ENCODE assay signal across 8 mouse cellular contexts in genomic region chr13:98924897-98925485, GRCm38 (mm10). TPM values are rescaled to one million over a fixed set of nuclear protein-coding genes. Genes with fewer than 3 reads are reported as not detected.
DNase-seq lines count a peak whose midpoint lies in the region; ATAC-seq and TF ChIP-seq lines count a peak whose summit lies in the region.

No protein-coding gene starts in this region.

- WGBS in forebrain, embryonic 11.5 days: 22% methylated on average over 11 of the region's 11 CpGs
- 25% methylated on average over 11 of the region's 11 CpGs for WGBS in liver, embryonic 11.5 days
- WGBS in stomach, embryonic 15.5 days: 11% methylated on average over 11 of the region's 11 CpGs

- peak overlapping the region; percentile 26; the same call in 1 of the 2 replicates for H3K27ac ChIP-seq in CH12.LX (ENCODE audit: insufficient read depth, low read depth)
- no peak overlapping the region for H3K27ac ChIP-seq in forebrain, embryonic 11.5 days (ENCODE audit: low read depth, low read length)
- H3K27ac ChIP-seq in liver, embryonic 11.5 days (ENCODE audit: low read depth, low read length): no peak overlapping the region; the same call in 1 of the 2 replicates
- H3K27ac ChIP-seq in stomach, embryonic 15.5 days: peak overlapping the region; percentile 97; the same call in 1 of the 2 replicates

- in situ Hi-C loops in CH12.LX (cut with MboI; ENCODE audit: low pct_ligation_motif_present, low pct_unique_long_range_greater_than_20kb, low sequenced_read_pairs): no loop called here

- no peaks in the 10 kb centered on the region for H3K27me3 ChIP-seq in CH12.LX (replicated peaks)
- no peaks in the 10 kb centered on the region for H3K27me3 ChIP-seq in forebrain, embryonic 11.5 days (ENCODE audit: control insufficient read depth, insufficient read depth, low read length)
- no peaks in the 10 kb centered on the region for H3K27me3 ChIP-seq in liver, embryonic 11.5 days (replicated peaks; ENCODE audit: control insufficient read depth, insufficient read depth, low read length)
- H3K27me3 ChIP-seq in stomach, embryonic 15.5 days (replicated peaks): no peaks in the 10 kb centered on the region

- no peak for TF ChIP-seq EP300 in CH12.LX (IDR thresholded peaks at IDR 0.05; ENCODE audit: low read length)

- ATAC-seq in forebrain, embryonic 11.5 days (replicated peaks; ENCODE audit: low FRiP score): no peak
- ATAC-seq in liver, embryonic 11.5 days (replicated peaks; ENCODE audit: low FRiP score): no peak
- no peak for ATAC-seq in stomach, embryonic 15.5 days (ENCODE audit: insufficient read depth, low FRiP score, low read depth)

- H3K4me2 ChIP-seq in CH12.LX (ENCODE audit: insufficient read depth, low read depth, poor library complexity, severe bottlenecking): peak overlapping the region; percentile 94
- peak overlapping the region; percentile 68 for H3K4me2 ChIP-seq in forebrain, embryonic 11.5 days (ENCODE audit: low read depth, low read length, severe bottlenecking)
- H3K4me2 ChIP-seq in liver, embryonic 11.5 days: peak overlapping the region; percentile 70
- H3K4me2 ChIP-seq in stomach, embryonic 15.5 days: peak overlapping the region; percentile 65

- no peak for TF ChIP-seq RAD21 in CH12.LX (IDR thresholded peaks at IDR 0.05; ENCODE audit: low read depth, low read length)

- H3K9me3 ChIP-seq in CH12.LX (replicated peaks; ENCODE audit: low read length): no peaks in the 10 kb centered on the region
- H3K9me3 ChIP-seq in forebrain, embryonic 11.5 days (ENCODE audit: control insufficient read depth, low read length): no peaks in the 10 kb centered on the region
- no peaks in the 10 kb centered on the region for H3K9me3 ChIP-seq in liver, embryonic 11.5 days (ENCODE audit: control insufficient read depth, low read length)
- H3K9me3 ChIP-seq in stomach, embryonic 15.5 days: no peaks in the 10 kb centered on the region; the same call in 1 of the 2 replicates

- H3K9ac ChIP-seq in CH12.LX (ENCODE audit: insufficient read depth, low read depth): peak overlapping the region; percentile 98
- H3K9ac ChIP-seq in forebrain, embryonic 11.5 days (ENCODE audit: low read length): peak overlapping the region; percentile 100
- H3K9ac ChIP-seq in liver, embryonic 11.5 days (ENCODE audit: low read depth, low read length): peak overlapping the region; percentile 99
- H3K9ac ChIP-seq in stomach, embryonic 15.5 days: peak overlapping the region; percentile 100; the same call in 1 of the 2 replicates

- H3K4me3 ChIP-seq in CH12.LX (replicated peaks in 1 of 3; ENCODE audit: low read depth in 2 of 3, low read length in 2 of 3, poor library complexity in 1 of 3): peak overlapping the region; percentile 46 to 94 (median 93)
- peak overlapping the region; percentile 99 for H3K4me3 ChIP-seq in forebrain, embryonic 11.5 days (ENCODE audit: low read depth, low read length)
- peak overlapping the region; percentile 99 for H3K4me3 ChIP-seq in liver, embryonic 11.5 days (ENCODE audit: low read depth, low read length)
- H3K4me3 ChIP-seq in stomach, embryonic 15.5 days (replicated peaks): peak overlapping the region; percentile 98

- dilution Hi-C loops in CH12.LX (cut with MboI; ENCODE audit: extremely low pct_ligation_motif_present, extremely low pct_unique_long_range_greater_than_20kb, low sequenced_read_pairs): no loop called here

- no peak for TF ChIP-seq CTCF in CH12.LX (conservative IDR thresholded peaks at IDR 0.05 in 1 of 2, IDR thresholded peaks at IDR 0.05 in 1 of 2; ENCODE audit: low read depth in 2 of 2, low read length in 2 of 2)

- peaks cover 11% of the 10 kb centered on the region for H3K79me2 ChIP-seq in CH12.LX (replicated peaks; ENCODE audit: control insufficient read depth, extremely low read depth, insufficient read depth, poor library complexity, severe bottlenecking)

- H3K36me3 ChIP-seq in CH12.LX (replicated peaks in 1 of 2; ENCODE audit: control insufficient read depth in 1 of 2, insufficient read depth in 1 of 2, low read length in 1 of 2): peaks cover 0 to 25% of the 10 kb centered on the region in 2 experiments
- H3K36me3 ChIP-seq in forebrain, embryonic 11.5 days (ENCODE audit: control insufficient read depth, insufficient read depth, low read length): peaks cover 14% of the 10 kb centered on the region
- peaks cover 8% of the 10 kb centered on the region; the same call in 1 of the 2 replicates for H3K36me3 ChIP-seq in liver, embryonic 11.5 days (ENCODE audit: control insufficient read depth, insufficient read depth, low read length)
- peaks cover 9% of the 10 kb centered on the region; the same call in 1 of the 2 replicates for H3K36me3 ChIP-seq in stomach, embryonic 15.5 days

- H3K4me1 ChIP-seq in CH12.LX (ENCODE audit: control insufficient read depth in 1 of 2, insufficient read depth in 2 of 2): peaks cover 0 to 21% of the 10 kb centered on the region in 2 experiments; a peak in 2 of 4 replicates
- H3K4me1 ChIP-seq in forebrain, embryonic 11.5 days (replicated peaks; ENCODE audit: control insufficient read depth, insufficient read depth, low read length): peaks cover 3% of the 10 kb centered on the region; the same call in 1 of the 2 replicates
- H3K4me1 ChIP-seq in liver, embryonic 11.5 days (replicated peaks; ENCODE audit: control insufficient read depth, insufficient read depth, low read length): peaks cover 8% of the 10 kb centered on the region; the same call in 1 of the 2 replicates
- H3K4me1 ChIP-seq in stomach, embryonic 15.5 days: no peaks in the 10 kb centered on the region

- DNase-seq in 416B (ENCODE audit: low read depth): peak; percentile 57
- peak; percentile 22 for DNase-seq in CH12.LX (ENCODE audit: extremely low read depth)
- no peak for DNase-seq in forebrain, embryonic 11.5 days (ENCODE audit: low spot score)
- no peak for DNase-seq in liver, embryonic 11.5 days (ENCODE audit: low spot score)
- DNase-seq in cerebellum, postnatal 14 days: no peak
- DNase-seq in spleen, adult 18-20 months: no peak
- DNase-seq in adrenal gland, adult (ENCODE audit: inconsistent age in 2 of 2, low spot score in 1 of 2): no peak

- no peak for TF ChIP-seq POLR2A in CH12.LX (IDR thresholded peaks at IDR 0.05; ENCODE audit: low read depth, low read length)

TF ChIP-seq in CH12.LX, 34 proteins besides CTCF, POLR2A, EP300 and RAD21:
- TF ChIP-seq ZMIZ1 (IDR thresholded peaks at IDR 0.05; ENCODE audit: low read depth, low read length) (no peak), ELF1 (IDR thresholded peaks at IDR 0.05; ENCODE audit: low read depth, low read length) (no peak), MEF2A (IDR thresholded peaks at IDR 0.05; ENCODE audit: borderline replicate concordance, low read depth, low read length) (no peak), ZKSCAN1 (IDR thresholded peaks at IDR 0.05; ENCODE audit: borderline replicate concordance, low read depth, low read length) (no peak), SMC3 (IDR thresholded peaks at IDR 0.05; ENCODE audit: low read depth, low read length) (no peak), UBTF (IDR thresholded peaks at IDR 0.05; ENCODE audit: low read depth, low read length) (no peak), ZNF384 (IDR thresholded peaks at IDR 0.05; ENCODE audit: low read depth, low read length) (no peak), JUND (conservative IDR thresholded peaks at IDR 0.05; ENCODE audit: low read depth, low read length) (no peak), NELFE (IDR thresholded peaks at IDR 0.05; ENCODE audit: low read depth, low read length) (no peak), IRF4 (IDR thresholded peaks at IDR 0.05; ENCODE audit: low read depth, low read length) (0 out of 2 replicates have a peak, but pooled peaks have one; percentile 7), TBP (conservative IDR thresholded peaks at IDR 0.05; ENCODE audit: low read depth, low read length) (no peak), KAT2A (IDR thresholded peaks at IDR 0.05; ENCODE audit: insufficient replicate concordance, low read length) (no peak), ZC3H11A (IDR thresholded peaks at IDR 0.05; ENCODE audit: low read depth, low read length) (no peak), MAFK (IDR thresholded peaks at IDR 0.05; ENCODE audit: insufficient replicate concordance, low read length) (0 out of 2 replicates have a peak, but pooled peaks have one; percentile 27), JUN (IDR thresholded peaks at IDR 0.05; ENCODE audit: insufficient read depth, low read depth, low read length) (no peak), SIN3A (IDR thresholded peaks at IDR 0.05; ENCODE audit: low read length) (no peak), BHLHE40 (IDR thresholded peaks at IDR 0.05; ENCODE audit: low read depth, low read length) (peak; percentile 61), POLR2AphosphoS2 (IDR thresholded peaks at IDR 0.05; ENCODE audit: low read depth, low read length) (no peak), CHD2 (IDR thresholded peaks at IDR 0.05; ENCODE audit: low read length) (no peak), MAZ (IDR thresholded peaks at IDR 0.05; ENCODE audit: low read depth, low read length) (no peak), MAX (IDR thresholded peaks at IDR 0.05; ENCODE audit: low read length) (peak; percentile 36; the same call in 1 of the 2 replicates)

RNA-seq across cellular contexts. Expression of gene Tnpo1, which starts 1.2 kb away (rescaled TPM):
- total RNA-seq in CH12.LX (2012; rRNA removed) (93.6 and 111 TPM in 2 replicates), CH12.LX (2014; rRNA removed) (95.9 and 104 TPM in 2 replicates)
- polyA plus RNA-seq in CH12.LX (2012; ENCODE audit: insufficient read length, low read depth): 90.7 and 105 TPM in 2 replicates
- polyA plus RNA-seq in forebrain, embryonic 11.5 days (2014; fragmentation: Nextera tagmentation; extraction: Ambion mirVana): 60.2 and 65.7 TPM in 2 replicates
- 32.2 and 34.9 TPM in 2 replicates for polyA plus RNA-seq in liver, embryonic 11.5 days (2014; fragmentation: Nextera tagmentation; extraction: Ambion mirVana)
- polyA plus RNA-seq in stomach, embryonic 15.5 days (2015; fragmentation: Nextera tagmentation; extraction: Ambion mirVana): 55.1 and 62.0 TPM in 2 replicates

RNA-seq across cellular contexts. Expression of gene 1700024P04Rik, which starts 59.4 kb away (rescaled TPM):
- total RNA-seq in CH12.LX (2012; rRNA removed): not detected in 2 replicates
- total RNA-seq in CH12.LX (2014; rRNA removed): not detected in 2 replicates
- not detected in 2 replicates for polyA plus RNA-seq in CH12.LX (2012; ENCODE audit: insufficient read length, low read depth)
- polyA plus RNA-seq in forebrain, embryonic 11.5 days (2014; fragmentation: Nextera tagmentation; extraction: Ambion mirVana): not detected in 2 replicates
- polyA plus RNA-seq in liver, embryonic 11.5 days (2014; fragmentation: Nextera tagmentation; extraction: Ambion mirVana): not detected in 2 replicates
- not detected in 2 replicates for polyA plus RNA-seq in stomach, embryonic 15.5 days (2015; fragmentation: Nextera tagmentation; extraction: Ambion mirVana)

Comparison
In these comparisons a context has a peak if more than half of its experiments do, and no peak if none do; other contexts are left out.
1. DNase-seq: peak in 416B (single experiment) and CH12.LX (single experiment); none in forebrain, embryonic 11.5 days (single experiment), liver, embryonic 11.5 days (single experiment), cerebellum, postnatal 14 days (0 of 2), spleen, adult 18-20 months (0 of 2) and adrenal gland, adult (0 of 2).
2. H3K27ac ChIP-seq: peak in CH12.LX (single experiment) and stomach, embryonic 15.5 days (single experiment); none in forebrain, embryonic 11.5 days (single experiment) and liver, embryonic 11.5 days (single experiment).
3. Peak in every context shown above with its lines, with median percentiles within 50 percentile points of each other: H3K4me2 ChIP-seq, H3K4me3 ChIP-seq and H3K9ac ChIP-seq.